ENCODE assay signal across 25 mouse cellular contexts in the genomic region with DNA sequence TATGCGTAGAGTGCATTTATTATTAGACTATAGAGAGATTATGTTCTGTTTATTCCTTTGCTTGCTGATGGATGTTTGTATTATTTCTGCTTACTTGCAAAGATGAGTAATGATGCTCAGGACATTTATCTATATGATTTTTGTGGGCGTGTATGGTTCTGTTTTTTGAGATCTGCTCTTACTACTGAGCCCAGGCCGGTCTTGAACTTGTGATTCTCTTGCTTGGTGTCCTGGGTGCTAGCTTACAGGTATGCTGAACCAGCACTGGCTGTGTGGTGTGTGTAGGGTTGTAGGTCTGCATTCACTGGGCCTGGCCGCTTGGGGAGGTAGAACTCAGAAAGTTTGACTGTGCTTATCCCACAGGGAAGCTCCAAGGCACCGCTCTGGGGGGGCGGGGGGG. TPM values are rescaled to one million over a fixed set of nuclear protein-coding genes. Genes with fewer than 3 reads are reported as not detected.
DNase-seq lines count a peak whose midpoint lies in the region; ATAC-seq and TF ChIP-seq lines count a peak whose summit lies in the region.
"Had no signal": no experiment of that assay in that cellular context is flagged by ENCODE, and none has a peak within 500 bp of the region (broad histone marks: within the 10 kb centered on the region; RNA-seq: fewer than 3 reads in every experiment).

No protein-coding gene starts in this region.

- H3K36me3 ChIP-seq in heart, embryonic 11.5 days (ENCODE audit: control insufficient read depth, insufficient read depth, low read length), result no peaks in the 10 kb centered on the region
- H3K36me3 ChIP-seq in liver, embryonic 11.5 days (ENCODE audit: control insufficient read depth, insufficient read depth, low read length), result no peaks in the 10 kb centered on the region
- H3K36me3 ChIP-seq in liver, postnatal 0 days (replicated peaks; ENCODE audit: insufficient read depth, low read length), result no peaks in the 10 kb centered on the region
- H3K36me3 ChIP-seq: embryonic facial prominence, embryonic 12.5 days; forebrain, embryonic 15.5 days; limb, embryonic 15.5 days; stomach, embryonic 15.5 days had no signal

- peak overlapping the region; percentile 14; the same call in 1 of the 2 replicates for H3K4me2 ChIP-seq in heart, embryonic 11.5 days
- H3K4me2 ChIP-seq in liver, embryonic 11.5 days, result peak overlapping the region; percentile 60
- H3K4me2 ChIP-seq in liver, postnatal 0 days (ENCODE audit: low read depth, low read length), result peak overlapping the region; percentile 53
- H3K4me2 ChIP-seq: embryonic facial prominence, embryonic 12.5 days; forebrain, embryonic 15.5 days; limb, embryonic 15.5 days; midbrain, embryonic 11.5 days; stomach, embryonic 15.5 days had no signal

- H3K4me1 ChIP-seq in heart, embryonic 11.5 days (ENCODE audit: control insufficient read depth, insufficient read depth, low read length), result peaks cover 3% of the 10 kb centered on the region; the same call in 1 of the 2 replicates
- H3K4me1 ChIP-seq in liver, embryonic 11.5 days (replicated peaks; ENCODE audit: control insufficient read depth, insufficient read depth, low read length), result peaks cover 30% of the 10 kb centered on the region
- H3K4me1 ChIP-seq in liver, postnatal 0 days (ENCODE audit: insufficient read depth), result peaks cover 27% of the 10 kb centered on the region
- H3K4me1 ChIP-seq: forebrain, embryonic 15.5 days; limb, embryonic 15.5 days; stomach, embryonic 15.5 days had no signal

- DNase-seq in heart, postnatal 10 days, result no peak
- DNase-seq in c-Kit-positive CD71-positive TER-119-positive erythroid progenitor cells, embryonic 14.5 days (ENCODE audit: low spot score), result peak; percentile 70
- no peak for DNase-seq in liver, embryonic 11.5 days (ENCODE audit: low spot score)
- no peak for DNase-seq in liver, postnatal 0 days
- DNase-seq in layer of hippocampus, adult 8-10 months (ENCODE audit: low spot score in 2 of 2), result no peak
- DNase-seq in T-cell, adult 2 months (ENCODE audit: low spot score), result no peak
- DNase-seq in cerebellum, adult 18-20 months, result no peak
- DNase-seq: adrenal gland, postnatal 14 days; cerebellum, adult 11 months; cerebellum, postnatal 10 days; gastrocnemius, postnatal 10 days; heart, adult 18-20 months; kidney, postnatal 4 days; left cerebral cortex, postnatal 4 days; thymus, adult 18-20 months; thymus, postnatal 4 days had no signal

- H3K27me3 ChIP-seq in heart, embryonic 11.5 days (ENCODE audit: control insufficient read depth, insufficient read depth, low read length), result no peaks in the 10 kb centered on the region
- no peaks in the 10 kb centered on the region for H3K27me3 ChIP-seq in liver, embryonic 11.5 days (replicated peaks; ENCODE audit: control insufficient read depth, insufficient read depth, low read length)
- H3K27me3 ChIP-seq in liver, postnatal 0 days (ENCODE audit: insufficient read depth, low read length), result no peaks in the 10 kb centered on the region
- H3K27me3 ChIP-seq: embryonic facial prominence, embryonic 12.5 days; forebrain, embryonic 15.5 days; limb, embryonic 15.5 days; stomach, embryonic 15.5 days had no signal

- H3K9me3 ChIP-seq in heart, embryonic 11.5 days (replicated peaks; ENCODE audit: control insufficient read depth, low read length), result no peaks in the 10 kb centered on the region
- H3K9me3 ChIP-seq in liver, embryonic 11.5 days (ENCODE audit: control insufficient read depth, low read length), result no peaks in the 10 kb centered on the region
- no peaks in the 10 kb centered on the region for H3K9me3 ChIP-seq in liver, postnatal 0 days (ENCODE audit: low read length)
- H3K9me3 ChIP-seq: embryonic facial prominence, embryonic 12.5 days; forebrain, embryonic 15.5 days; limb, embryonic 15.5 days; stomach, embryonic 15.5 days had no signal

- no peak for TF ChIP-seq EP300 in liver, postnatal 0 days (IDR thresholded peaks at IDR 0.05; ENCODE audit: low read depth)

- H3K4me3 ChIP-seq in heart, embryonic 11.5 days (ENCODE audit: low read depth, low read length), result no peak overlapping the region
- H3K4me3 ChIP-seq in liver, embryonic 11.5 days (ENCODE audit: low read depth, low read length), result 0 out of 2 replicates have a peak overlapping the region, but pooled peaks have one; percentile 22
- H3K4me3 ChIP-seq in liver, postnatal 0 days (ENCODE audit: low read depth, low read length), result no peak overlapping the region
- H3K4me3 ChIP-seq: embryonic facial prominence, embryonic 12.5 days; forebrain, embryonic 15.5 days; limb, embryonic 15.5 days; stomach, embryonic 15.5 days had no signal

- TF ChIP-seq CTCF in liver, postnatal 0 days (IDR thresholded peaks at IDR 0.05; ENCODE audit: low read depth), result no peak

- intact Hi-C loops in heart, postnatal 10 days (cut with DNase I), result no loop called here

- ATAC-seq in heart, embryonic 11.5 days (replicated peaks; ENCODE audit: insufficient number of reproducible peaks, low FRiP score, low TSS enrichment), result no peak
- peak; percentile 62 for ATAC-seq in liver, embryonic 11.5 days (replicated peaks; ENCODE audit: low FRiP score)
- ATAC-seq in liver, postnatal 0 days, result peak; percentile 71
- ATAC-seq: CD4-positive, CD25-positive, alpha-beta regulatory T cell, adult 4 months; forebrain, embryonic 15.5 days; intestine, postnatal 0 days had no signal

- H3K27ac ChIP-seq in heart, embryonic 11.5 days (ENCODE audit: low read depth, low read length), result peak overlapping the region; percentile 58; the same call in 1 of the 2 replicates
- H3K27ac ChIP-seq in liver, embryonic 11.5 days (ENCODE audit: low read depth, low read length), result peak overlapping the region; percentile 87
- H3K27ac ChIP-seq in liver, postnatal 0 days (ENCODE audit: low read depth), result peak overlapping the region; percentile 76; the same call in 1 of the 2 replicates
- H3K27ac ChIP-seq: embryonic facial prominence, embryonic 12.5 days; forebrain, embryonic 15.5 days; limb, embryonic 15.5 days; macrophage; stomach, embryonic 15.5 days had no signal

- 56% methylated on average over 6 of the region's 6 CpGs for WGBS in heart, embryonic 11.5 days (ENCODE audit: insufficient replicate concordance)
- WGBS in liver, embryonic 11.5 days, result 54% methylated on average over 6 of the region's 6 CpGs
- 67% methylated on average over 5 of the region's 6 CpGs for WGBS in liver, postnatal 0 days (ENCODE audit: insufficient replicate concordance)

- no peak overlapping the region for H3K9ac ChIP-seq in heart, embryonic 11.5 days (ENCODE audit: low read depth, low read length)
- H3K9ac ChIP-seq in liver, embryonic 11.5 days (ENCODE audit: low read depth, low read length), result peak overlapping the region; percentile 1; the same call in 1 of the 2 replicates
- H3K9ac ChIP-seq in liver, postnatal 0 days (replicated peaks), result no peak overlapping the region
- H3K9ac ChIP-seq: embryonic facial prominence, embryonic 12.5 days; forebrain, embryonic 15.5 days; limb, embryonic 15.5 days; stomach, embryonic 15.5 days had no signal

RNA-seq across cellular contexts. Expression of gene Metap1d, which starts 8.1 kb away (rescaled TPM):
- polyA plus RNA-seq in heart, embryonic 11.5 days (2014; fragmentation: Nextera tagmentation; extraction: Ambion mirVana), result 32.4 and 34.8 TPM in 2 replicates
- total RNA-seq in heart, postnatal 10 days (2021), result 10 to 100 TPM; 37.3 to 38.4 TPM
- 35.7 and 37.7 TPM in 2 replicates for polyA plus RNA-seq in liver, embryonic 11.5 days (2014; fragmentation: Nextera tagmentation; extraction: Ambion mirVana)
- polyA plus RNA-seq in liver, postnatal 0 days (2015; fragmentation: Nextera tagmentation; extraction: Ambion mirVana), result 21.1 and 21.7 TPM in 2 replicates
- total RNA-seq in layer of hippocampus, adult 8-10 months (2022), result 10 to 100 TPM; 22.5 to 29.5 (median 26.1) TPM
